Mouse (Mus musculus): ENCODE data around the gene Atp5h.

- no peak for TF ChIP-seq CTCF (IDR thresholded peaks at IDR 0.05; ENCODE audit: control insufficient read depth, insufficient read depth, insufficient read length)
- TF ChIP-seq MAX (IDR thresholded peaks at IDR 0.05), result no peak
- no peak for TF ChIP-seq USF1 (IDR thresholded peaks at IDR 0.05; ENCODE audit: low read depth)
- TF ChIP-seq MYOD1 (IDR thresholded peaks at IDR 0.05; ENCODE audit: control insufficient read depth, insufficient read length, low read depth), result no peak
- TF ChIP-seq FOSL1 (IDR thresholded peaks at IDR 0.05; ENCODE audit: insufficient read depth, low read length, poor library complexity, severe bottlenecking), result peak; percentile 21
Measured at GRCm38 (mm10) chr11:115439326-115439725, 19.6 kb upstream of the Atp5h start.
